Mouse (Mus musculus) forebrain, embryonic 15.5 days (tissue): ENCODE data around the gene Scube2. TPM values are rescaled to one million over a fixed set of nuclear protein-coding genes. Genes with fewer than 3 reads are reported as not detected.

ENCODE experiments used
- ATAC-seq: fragments of 200-750 bp; cut with Nextera tagmentation; replicated peaks from 2 replicates; pipeline ENCODE4 v1.8.0; 2017; ENCODE audit warnings: mild to moderate bottlenecking, moderate TSS enrichment, moderate library complexity
- H3K27ac ChIP-seq: fragments of 300-500 bp; sonication (generic); replicated peaks from 2 replicates; pipeline ENCODE4 v1.5.1; 2015; ENCODE audit warnings: mild to moderate bottlenecking, inconsistent platforms
- H3K27me3 ChIP-seq: fragments of 300-500 bp; sonication (generic); 2 replicates; pipeline ENCODE4 v1.6.1; 2015; ENCODE audit warnings: inconsistent platforms
- H3K36me3 ChIP-seq: fragments of 300-500 bp; sonication (generic); 2 replicates; pipeline ENCODE4 v1.6.1; 2015; ENCODE audit warnings: mild to moderate bottlenecking, inconsistent platforms
- H3K4me1 ChIP-seq: fragments of 300-500 bp; sonication (generic); 2 replicates; pipeline ENCODE4 v1.6.1; 2015; ENCODE audit warnings: inconsistent platforms
- H3K4me2 ChIP-seq: fragments of 300-500 bp; sonication (generic); replicated peaks from 2 replicates; pipeline ENCODE4 v1.6.1; 2015; ENCODE audit warnings: mild to moderate bottlenecking, inconsistent platforms
- H3K4me3 ChIP-seq: fragments of 300-500 bp; sonication (generic); 2 replicates; pipeline ENCODE4 v1.5.1; 2015; ENCODE audit warnings: mild to moderate bottlenecking, inconsistent platforms
- H3K9ac ChIP-seq: fragments of 300-500 bp; sonication (generic); replicated peaks from 2 replicates; pipeline ENCODE4 v1.6.1; 2015; ENCODE audit warnings: mild to moderate bottlenecking, inconsistent platforms
- H3K9me3 ChIP-seq: fragments of 300-500 bp; sonication (generic); 2 replicates; pipeline ENCODE4 v1.6.1; 2016; ENCODE audit warnings: inconsistent platforms
- WGBS: fragments of 180-500 bp; shearing (Covaris S2); methylation state at CpG from one replicate; pipeline ENCODE4 v1.1.7; 2015; ENCODE audit warnings: mixed read lengths; 5-methylcytosine and 5-hydroxymethylcytosine counted together
- polyA plus RNA-seq: library from polyadenylated mRNA; unstranded; fragments of >200 nt; fragmentation: Nextera tagmentation; extraction: Ambion mirVana; gene quantifications from 2 replicates; pipeline ENCODE4 v1.2.1, GENCODE M21; 2015

Gene Scube2
- 0.79 and 0.92 TPM in 2 replicates for polyA plus RNA-seq

- peak within 1 kb of the TSS; percentile 99 for H3K4me2 ChIP-seq
- H3K4me1 ChIP-seq = peaks cover 17% of the 10 kb centered on the region
- no peak within 1 kb of the TSS for H3K27ac ChIP-seq
- no peaks in the 10 kb centered on the region for H3K9me3 ChIP-seq
- WGBS = 2% methylated on average over 69 of the region's 69 CpGs
- peaks cover 13% of the 10 kb centered on the region for H3K27me3 ChIP-seq
- peak within 1 kb of the TSS; percentile 57 for H3K4me3 ChIP-seq
- no peaks in the 10 kb centered on the region for H3K36me3 ChIP-seq
- peak within 1 kb of the TSS; percentile 65 for H3K9ac ChIP-seq
- ATAC-seq = peak; percentile 72
Observed at GRCm38 (mm10) chr7:109865370-109866229, at the start of gene Scube2. Gene Scube2, minus strand, starts transcription at chr7:109865679.

- Histone ChIP-seq H3K27me3 (no peaks in the 10 kb centered on the region), H3K9ac (no peak overlapping the region), H3K27ac (no peak overlapping the region), H3K4me3 (no peak overlapping the region), H3K4me2 (no peak overlapping the region), H3K9me3 (no peaks in the 10 kb centered on the region), H3K36me3 (peaks cover 83% of the 10 kb centered on the region), H3K4me1 (no peaks in the 10 kb centered on the region)
- ATAC-seq = no peak
- WGBS = 91% methylated on average over 2 of the region's 2 CpGs
Observed at GRCm38 (mm10) chr7:109906165-109906564, 40.7 kb upstream of the Scube2 start.

DNA sequence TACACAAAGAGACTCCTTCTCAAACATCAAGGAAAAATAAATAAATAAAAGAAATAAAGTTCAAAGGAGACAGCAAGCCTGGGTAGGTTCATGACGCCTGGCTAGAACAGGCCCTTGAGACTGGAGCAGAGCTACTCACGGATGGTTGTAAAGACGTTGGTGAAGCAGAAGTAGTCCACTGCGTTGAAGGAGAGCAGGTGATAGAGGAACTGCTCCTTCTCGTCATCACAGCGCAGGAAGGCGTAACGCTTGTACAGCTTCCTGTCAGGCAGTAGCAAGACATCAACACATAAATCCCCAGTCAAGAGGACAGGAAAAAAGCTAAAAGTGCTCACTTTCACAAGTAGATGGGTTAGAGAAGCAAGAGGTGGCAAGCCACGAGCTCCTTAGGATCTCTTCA, 35.4 kb upstream of the Scube2 start:
- H3K36me3 ChIP-seq = peaks cover 98% of the 10 kb centered on the region
- H3K27ac ChIP-seq = no peak overlapping the region
- H3K4me3 ChIP-seq = no peak overlapping the region
- H3K9me3 ChIP-seq = no peaks in the 10 kb centered on the region
- WGBS = 92% methylated on average over 9 of the region's 9 CpGs
- H3K27me3 ChIP-seq = no peaks in the 10 kb centered on the region
- no peak overlapping the region for H3K4me2 ChIP-seq
- no peaks in the 10 kb centered on the region for H3K4me1 ChIP-seq
- no peak for ATAC-seq
- H3K9ac ChIP-seq = no peak overlapping the region

GRCm38 (mm10) chr7:109898911-109899310, 33.4 kb upstream of the Scube2 start:
- ATAC-seq = no peak
- H3K4me3 ChIP-seq = no peak overlapping the region
- H3K4me1 ChIP-seq = no peaks in the 10 kb centered on the region

GRCm38 (mm10) chr7:109892530-109892929, 27.1 kb upstream of the Scube2 start:
- H3K9me3 ChIP-seq = no peaks in the 10 kb centered on the region
- WGBS = 44% methylated on average over 3 of the region's 3 CpGs
- no peaks in the 10 kb centered on the region for H3K4me1 ChIP-seq
- ATAC-seq = peak; percentile 67
- no peak overlapping the region for H3K9ac ChIP-seq
- no peak overlapping the region for H3K4me3 ChIP-seq
- H3K27ac ChIP-seq = no peak overlapping the region
- H3K36me3 ChIP-seq = peaks cover 51% of the 10 kb centered on the region
- H3K27me3 ChIP-seq = no peaks in the 10 kb centered on the region
- H3K4me2 ChIP-seq = no peak overlapping the region

More at GRCm38 (mm10) chr7:109898911-109899310, 33.4 kb upstream of the Scube2 start:
- no peak overlapping the region for H3K27ac ChIP-seq
- H3K9ac ChIP-seq = no peak overlapping the region
- no peak overlapping the region for H3K4me2 ChIP-seq
- H3K36me3 ChIP-seq = peaks cover 98% of the 10 kb centered on the region
- no peaks in the 10 kb centered on the region for H3K27me3 ChIP-seq
- no peaks in the 10 kb centered on the region for H3K9me3 ChIP-seq

- H3K9me3 ChIP-seq = no peaks in the 10 kb centered on the region
- no peak overlapping the region for H3K27ac ChIP-seq
- no peak overlapping the region for H3K4me2 ChIP-seq
- H3K27me3 ChIP-seq = no peaks in the 10 kb centered on the region
- H3K36me3 ChIP-seq = peaks cover 46% of the 10 kb centered on the region
- no peaks in the 10 kb centered on the region for H3K4me1 ChIP-seq
- no peak overlapping the region for H3K9ac ChIP-seq
- no peak overlapping the region for H3K4me3 ChIP-seq
- 98% methylated on average over 4 of the region's 4 CpGs for WGBS
- no peak for ATAC-seq
Observed at GRCm38 (mm10) chr7:109891786-109892185, 26.3 kb upstream of the Scube2 start.

DNA sequence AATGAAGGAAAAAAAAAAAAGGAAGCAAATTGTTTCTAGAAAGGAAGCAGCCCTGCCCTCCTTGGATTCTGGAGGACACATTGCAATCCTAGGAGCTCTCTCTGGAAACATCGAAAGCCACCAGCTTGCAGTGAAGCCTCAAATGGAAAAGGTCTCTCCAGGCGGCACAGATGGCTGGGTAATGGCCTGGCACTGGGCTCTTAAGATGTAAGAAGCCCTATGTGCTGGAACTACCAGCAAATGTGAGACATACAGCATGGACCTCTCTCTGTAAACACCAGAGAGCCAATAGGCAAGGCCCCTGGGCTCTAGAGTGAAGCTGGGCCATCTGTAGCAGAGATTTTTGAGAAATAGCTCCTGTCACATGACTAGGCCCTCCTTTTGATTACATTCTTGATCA, 24.8 kb upstream of the Scube2 start:
- no peak overlapping the region for H3K4me2 ChIP-seq
- peaks cover 33% of the 10 kb centered on the region for H3K36me3 ChIP-seq
- no peak overlapping the region for H3K4me3 ChIP-seq
- ATAC-seq = no peak
- no peaks in the 10 kb centered on the region for H3K27me3 ChIP-seq
- H3K27ac ChIP-seq = no peak overlapping the region
- no peaks in the 10 kb centered on the region for H3K4me1 ChIP-seq
- H3K9ac ChIP-seq = no peak overlapping the region
- H3K9me3 ChIP-seq = no peaks in the 10 kb centered on the region
- WGBS = 88% methylated on average over 2 of the region's 2 CpGs

- H3K9me3 ChIP-seq = no peaks in the 10 kb centered on the region
- no peaks in the 10 kb centered on the region for H3K27me3 ChIP-seq
- WGBS = 74% methylated on average over 5 of the region's 5 CpGs
- H3K36me3 ChIP-seq = peaks cover 23% of the 10 kb centered on the region
- no peak overlapping the region for H3K4me3 ChIP-seq
- no peak overlapping the region for H3K9ac ChIP-seq
- H3K4me1 ChIP-seq = no peaks in the 10 kb centered on the region
- no peak overlapping the region for H3K4me2 ChIP-seq
- no peak for ATAC-seq
- H3K27ac ChIP-seq = no peak overlapping the region
Observed at GRCm38 (mm10) chr7:109889300-109889699, 23.8 kb upstream of the Scube2 start.

DNA sequence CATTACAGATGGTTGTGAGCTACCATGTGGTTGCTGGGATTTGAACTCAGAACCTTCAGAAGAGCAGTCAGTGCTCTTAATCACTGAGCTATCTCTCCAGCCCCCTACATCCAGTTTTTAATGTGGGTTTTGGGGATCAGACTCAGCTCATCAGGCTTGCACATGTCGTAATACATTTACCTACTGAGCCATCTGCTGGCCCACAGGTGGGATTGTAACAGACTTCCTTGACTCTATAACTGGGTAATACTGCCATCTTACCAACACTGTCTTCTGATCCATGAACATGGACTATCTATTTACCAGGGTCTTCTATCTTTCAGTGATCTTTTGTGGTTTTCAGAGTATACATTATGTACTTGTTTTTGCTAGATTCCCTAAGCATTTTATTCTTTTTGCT, 20.8 kb upstream of the Scube2 start:
- no peak overlapping the region for H3K27ac ChIP-seq
- ATAC-seq = no peak
- H3K36me3 ChIP-seq = peaks cover 8% of the 10 kb centered on the region
- 87% methylated on average over 1 of the region's 1 CpGs for WGBS
- no peak overlapping the region for H3K9ac ChIP-seq
- H3K4me3 ChIP-seq = no peak overlapping the region
- H3K27me3 ChIP-seq = no peaks in the 10 kb centered on the region
- no peaks in the 10 kb centered on the region for H3K4me1 ChIP-seq
- H3K9me3 ChIP-seq = no peaks in the 10 kb centered on the region
- H3K4me2 ChIP-seq = no peak overlapping the region

DNA sequence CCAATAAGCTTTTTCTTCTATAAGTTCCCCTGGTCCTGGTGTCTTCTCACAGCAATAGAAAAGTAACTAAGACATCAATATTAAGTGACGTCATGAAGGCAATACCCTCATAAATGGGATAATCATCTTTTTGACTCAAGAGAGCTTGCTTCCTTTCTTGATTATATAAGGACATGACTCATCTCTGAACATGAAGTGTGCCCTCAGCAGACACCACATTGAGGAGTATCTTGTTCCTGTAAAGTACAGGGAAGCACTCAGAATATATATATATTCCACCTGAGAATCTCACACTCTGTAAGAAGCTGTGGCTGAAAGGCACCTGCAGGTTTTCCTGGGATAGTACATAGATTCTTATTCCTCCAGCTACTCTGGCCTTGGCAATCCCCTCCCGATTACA, 17.1 kb upstream of the Scube2 start:
- Histone ChIP-seq H3K4me1 (no peaks in the 10 kb centered on the region), H3K4me3 (no peak overlapping the region), H3K9ac (no peak overlapping the region), H3K4me2 (no peak overlapping the region), H3K36me3 (peaks cover 4% of the 10 kb centered on the region), H3K27me3 (no peaks in the 10 kb centered on the region), H3K9me3 (no peaks in the 10 kb centered on the region), H3K27ac (no peak overlapping the region)
- WGBS = 89% methylated on average over 2 of the region's 2 CpGs
- no peak for ATAC-seq

GRCm38 (mm10) chr7:109881561-109882099, 16.2 kb upstream of the Scube2 start:
- H3K27me3 ChIP-seq = no peaks in the 10 kb centered on the region
- WGBS = 46% methylated on average over 2 of the region's 2 CpGs
- no peak for ATAC-seq

GRCm38 (mm10) chr7:109879158-109879557, 13.7 kb upstream of the Scube2 start:
- Histone ChIP-seq H3K4me1 (peaks cover 17% of the 10 kb centered on the region), H3K27ac (no peak overlapping the region), H3K4me3 (no peak overlapping the region), H3K9me3 (no peaks in the 10 kb centered on the region), H3K9ac (no peak overlapping the region), H3K27me3 (no peaks in the 10 kb centered on the region), H3K4me2 (no peak overlapping the region), H3K36me3 (no peaks in the 10 kb centered on the region)
- 59% methylated on average over 12 of the region's 12 CpGs for whole genome bisulfite sequencing
- no peak for ATAC-seq

More at GRCm38 (mm10) chr7:109881561-109882099, 16.2 kb upstream of the Scube2 start:
- H3K9me3 ChIP-seq = no peaks in the 10 kb centered on the region
- no peak overlapping the region for H3K4me3 ChIP-seq
- peaks cover under 1% of the 10 kb centered on the region for H3K36me3 ChIP-seq
- no peak overlapping the region for H3K9ac ChIP-seq
- no peak overlapping the region for H3K27ac ChIP-seq
- H3K4me2 ChIP-seq = no peak overlapping the region
- H3K4me1 ChIP-seq = no peaks in the 10 kb centered on the region
